Mouse (Mus musculus): ENCODE measurements around the gene S1pr2. TPM values are rescaled to one million over a fixed set of nuclear protein-coding genes. Genes with fewer than 3 reads are reported as not detected.
"Not testable (repeated sequence)": the region's sequence is repeated elsewhere in the genome, so short reads cannot be mapped to it uniquely, and the experiment has no call there.

Gene S1pr2
- polyA plus RNA-seq, 1 experiment: 6.0 TPM

DNA sequence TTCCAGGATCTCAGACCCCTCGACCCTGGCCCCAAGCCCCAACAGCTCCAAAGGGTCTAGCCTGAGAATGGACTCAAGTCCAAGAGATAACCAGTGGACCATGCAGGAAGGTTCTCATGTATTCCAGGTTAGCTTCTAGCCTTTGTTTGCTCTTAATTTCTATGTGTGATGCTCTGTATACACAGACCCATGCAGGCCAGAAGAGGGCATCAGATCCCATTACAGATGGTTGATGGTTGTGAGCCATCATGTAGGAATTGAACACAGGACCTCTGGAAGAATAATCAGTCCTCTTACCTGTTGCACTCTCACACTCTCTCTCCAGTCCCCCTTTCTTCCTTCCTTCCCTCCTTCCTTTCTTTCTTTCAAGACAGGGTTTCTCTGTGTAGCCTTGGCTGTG, 35.8 kb upstream of the S1pr2 start:
- TF ChIP-seq POLR2A (IDR thresholded peaks at IDR 0.05; ENCODE audit: borderline replicate concordance, extremely low read depth, insufficient read depth, insufficient read length, poor library complexity, severe bottlenecking) (no peak), CTCF (IDR thresholded peaks at IDR 0.05; ENCODE audit: borderline replicate concordance, extremely low read depth, insufficient read depth, insufficient read length) (no peak)
- no peak for DNase-seq (ENCODE audit: low read depth)

GRCm38 (mm10) chr9:21011846-21012312, 35.3 kb upstream of the S1pr2 start:
- TF ChIP-seq POLR2A (IDR thresholded peaks at IDR 0.05; ENCODE audit: borderline replicate concordance, extremely low read depth, insufficient read depth, insufficient read length, poor library complexity, severe bottlenecking) (no peak), CTCF (IDR thresholded peaks at IDR 0.05; ENCODE audit: borderline replicate concordance, extremely low read depth, insufficient read depth, insufficient read length) (no peak)
- DNase-seq (ENCODE audit: low read depth): no peak

DNA sequence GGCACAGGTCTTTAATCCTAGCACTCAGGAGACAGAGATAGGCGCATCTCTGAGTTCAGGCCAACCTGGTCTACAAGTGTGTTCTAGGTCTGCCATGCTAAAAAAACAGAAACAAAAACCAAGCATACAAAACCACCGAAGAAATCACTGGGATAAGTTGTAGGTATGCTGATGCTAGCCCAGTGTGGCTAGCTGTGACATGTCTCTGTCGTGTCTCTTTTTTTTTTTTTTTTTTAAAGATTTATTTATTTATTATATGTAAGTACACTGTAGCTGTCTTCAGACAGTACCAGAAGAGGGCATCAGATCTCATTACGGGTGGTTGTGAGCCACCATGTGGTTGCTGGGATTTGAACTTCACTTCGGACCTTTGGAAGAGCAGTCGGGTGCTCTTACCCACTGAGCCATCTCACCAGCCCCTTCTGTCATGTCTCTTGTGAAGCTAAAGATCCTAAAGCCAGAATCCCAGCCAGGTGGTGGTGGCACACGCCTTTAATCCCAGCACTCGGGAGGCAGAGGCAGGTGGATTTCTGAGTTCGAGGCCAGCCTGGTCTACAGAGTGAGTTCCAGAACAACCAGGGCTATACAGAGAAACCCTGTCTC, 34.5 kb upstream of the S1pr2 start:
- not testable (repeated sequence) for DNase-seq (ENCODE audit: low read depth)

GRCm38 (mm10) chr9:21010362-21010761, 33.8 kb upstream of the S1pr2 start:
- no peak for DNase-seq (ENCODE audit: low read depth)
- TF ChIP-seq CTCF (IDR thresholded peaks at IDR 0.05; ENCODE audit: borderline replicate concordance, extremely low read depth, insufficient read depth, insufficient read length) (no peak), POLR2A (IDR thresholded peaks at IDR 0.05; ENCODE audit: borderline replicate concordance, extremely low read depth, insufficient read depth, insufficient read length, poor library complexity, severe bottlenecking) (no peak)

DNA sequence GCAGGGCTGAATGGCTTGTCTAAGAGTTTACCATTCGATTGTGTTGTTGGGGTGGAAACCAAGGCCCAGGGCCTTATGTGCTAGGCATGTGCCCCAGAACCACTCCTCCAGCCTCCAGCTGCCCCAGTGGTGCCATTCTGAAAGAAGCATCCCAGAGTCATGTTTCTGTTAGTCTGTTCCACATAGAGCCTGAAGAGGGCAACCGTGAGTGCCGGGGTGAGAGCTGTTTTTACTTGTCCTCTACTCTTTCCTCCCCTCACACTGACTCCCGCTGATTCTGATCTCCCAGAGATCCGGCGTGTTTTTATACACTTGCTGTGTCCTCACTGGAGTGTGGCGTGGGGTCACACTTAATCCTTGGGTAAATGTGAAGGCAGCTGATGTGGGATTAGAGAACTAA, 31.4 kb upstream of the S1pr2 start:
- no peak for DNase-seq (ENCODE audit: low read depth)
- TF ChIP-seq POLR2A (IDR thresholded peaks at IDR 0.05; ENCODE audit: borderline replicate concordance, extremely low read depth, insufficient read depth, insufficient read length, poor library complexity, severe bottlenecking): no peak
- TF ChIP-seq CTCF (IDR thresholded peaks at IDR 0.05; ENCODE audit: borderline replicate concordance, extremely low read depth, insufficient read depth, insufficient read length): no peak

DNA sequence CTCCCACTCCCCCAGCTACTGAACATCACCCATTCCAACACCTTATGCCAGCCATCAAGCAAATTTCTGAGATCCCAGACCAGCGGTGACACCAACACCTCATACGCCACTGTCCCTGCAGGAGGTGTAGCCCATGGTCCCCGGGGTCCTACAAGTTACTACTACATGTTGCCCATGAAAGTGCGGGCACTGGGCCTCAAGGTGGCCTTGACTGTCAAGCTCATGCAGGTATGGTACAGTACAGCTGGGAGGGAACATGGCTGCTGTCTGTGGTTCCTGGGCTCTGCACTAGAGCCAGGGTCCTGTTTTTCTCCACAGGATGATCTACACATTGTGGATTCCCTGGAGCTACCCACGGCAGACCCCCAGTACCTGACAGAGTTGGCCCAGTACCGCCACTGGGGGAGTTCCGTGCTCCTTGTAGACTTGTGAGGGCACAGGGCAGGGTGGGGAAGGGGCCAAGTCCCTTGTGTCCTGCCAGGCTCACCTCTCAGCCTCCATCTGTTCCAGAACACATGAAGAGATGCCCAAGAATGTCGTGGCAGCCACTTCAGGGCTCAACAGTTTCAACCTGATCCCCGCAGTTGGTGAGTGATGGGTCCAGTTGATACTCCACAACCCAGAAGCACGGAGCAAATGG, 30.9 kb upstream of the S1pr2 start:
- no peak for TF ChIP-seq CTCF (IDR thresholded peaks at IDR 0.05; ENCODE audit: borderline replicate concordance, extremely low read depth, insufficient read depth, insufficient read length)
- TF ChIP-seq POLR2A (IDR thresholded peaks at IDR 0.05; ENCODE audit: borderline replicate concordance, extremely low read depth, insufficient read depth, insufficient read length, poor library complexity, severe bottlenecking): no peak
- DNase-seq (ENCODE audit: low read depth): no peak

DNA sequence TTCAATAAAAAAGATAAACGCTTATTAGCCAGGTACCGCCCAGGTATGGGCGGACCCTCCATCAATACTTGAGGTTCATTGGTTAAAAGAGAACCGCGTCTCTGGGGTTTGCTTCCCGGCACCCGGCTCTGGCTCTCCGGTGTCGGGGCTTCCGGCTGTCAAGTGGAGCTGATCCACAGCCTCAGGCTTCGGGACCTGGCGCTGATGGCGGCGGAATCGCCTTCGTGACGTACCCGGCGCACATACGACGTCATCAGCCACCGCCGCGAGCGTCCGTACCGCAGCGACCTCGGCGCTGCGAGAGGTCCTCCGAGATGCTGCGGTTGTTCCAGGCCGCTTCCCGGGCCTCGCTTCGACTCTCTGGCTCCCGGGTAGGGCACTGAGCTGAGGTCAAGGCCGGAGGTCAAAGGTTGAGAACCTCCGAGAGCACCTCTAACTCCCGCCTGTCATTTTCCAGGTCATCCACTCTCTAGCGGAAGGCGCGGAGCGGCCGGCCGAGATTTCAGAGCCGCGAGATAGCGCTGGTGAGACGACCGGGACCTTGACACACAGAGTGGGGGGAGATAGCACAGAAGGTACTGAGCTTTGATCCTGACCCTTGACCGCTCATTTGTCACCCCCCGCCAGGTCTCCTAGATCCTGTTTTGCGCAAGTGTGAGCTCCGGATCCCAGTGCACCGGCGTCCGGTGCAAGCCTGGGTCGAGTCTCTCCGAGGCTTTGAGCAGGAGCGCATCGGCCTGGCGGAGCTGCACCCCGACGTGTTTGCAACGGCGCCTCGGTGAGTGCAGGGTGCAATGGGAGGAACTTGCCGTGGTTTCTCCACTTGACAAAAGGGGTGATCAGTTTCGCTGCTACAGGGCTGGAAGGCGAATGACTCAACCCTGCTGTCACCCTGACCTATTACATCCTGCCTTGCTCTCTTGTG, 26.3 kb upstream of the S1pr2 start, which contains the start of gene Mrpl4:
Gene Mrpl4, plus strand, starts transcription at position 112 of the 925 bp plus-strand sequence.
- DNase-seq (ENCODE audit: low read depth): peak; percentile 95
- peak; percentile 88; the same call in 1 of the 2 replicates for TF ChIP-seq POLR2A (IDR thresholded peaks at IDR 0.05; ENCODE audit: borderline replicate concordance, extremely low read depth, insufficient read depth, insufficient read length, poor library complexity, severe bottlenecking)
- no peak for TF ChIP-seq CTCF (IDR thresholded peaks at IDR 0.05; ENCODE audit: borderline replicate concordance, extremely low read depth, insufficient read depth, insufficient read length)

- TF ChIP-seq POLR2A (IDR thresholded peaks at IDR 0.05; ENCODE audit: borderline replicate concordance, extremely low read depth, insufficient read depth, insufficient read length, poor library complexity, severe bottlenecking) (no peak), CTCF (IDR thresholded peaks at IDR 0.05; ENCODE audit: borderline replicate concordance, extremely low read depth, insufficient read depth, insufficient read length) (no peak)
- DNase-seq (ENCODE audit: low read depth): no peak
These were observed 25.7 kb upstream of the S1pr2 start for GRCm38 (mm10) chr9:21002270-21002626.

DNA sequence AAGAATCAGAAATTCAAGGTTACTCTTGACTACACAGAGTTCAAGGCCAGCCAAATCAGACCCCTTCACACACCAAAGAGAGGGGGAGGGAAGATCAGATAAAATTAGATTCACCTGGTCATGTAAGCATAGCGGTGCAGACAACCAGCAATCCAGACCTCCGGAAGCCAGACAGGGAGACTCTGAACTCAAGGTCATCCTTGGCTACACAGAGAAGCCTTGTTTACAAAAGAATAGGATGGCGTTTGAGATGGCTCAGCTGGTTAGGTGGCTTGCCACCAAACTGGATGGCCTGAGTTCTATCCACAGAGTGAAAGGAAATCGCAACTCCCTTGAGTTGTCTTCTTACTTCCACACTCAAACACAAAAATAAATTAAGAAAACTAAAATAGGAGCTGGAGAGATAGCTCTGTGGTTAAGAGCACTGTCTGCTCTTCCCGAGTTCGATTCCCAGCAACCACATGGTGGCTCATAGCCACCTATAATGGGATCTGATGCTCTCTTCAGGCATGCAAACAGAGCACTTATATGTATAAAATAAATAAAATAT, 25.1 kb upstream of the S1pr2 start:
- TF ChIP-seq POLR2A (IDR thresholded peaks at IDR 0.05; ENCODE audit: borderline replicate concordance, extremely low read depth, insufficient read depth, insufficient read length, poor library complexity, severe bottlenecking): no peak
- TF ChIP-seq CTCF (IDR thresholded peaks at IDR 0.05; ENCODE audit: borderline replicate concordance, extremely low read depth, insufficient read depth, insufficient read length): no peak
- no peak for DNase-seq (ENCODE audit: low read depth)

GRCm38 (mm10) chr9:21000811-21001210, 24.2 kb upstream of the S1pr2 start:
- TF ChIP-seq POLR2A (IDR thresholded peaks at IDR 0.05; ENCODE audit: borderline replicate concordance, extremely low read depth, insufficient read depth, insufficient read length, poor library complexity, severe bottlenecking) (no peak), CTCF (IDR thresholded peaks at IDR 0.05; ENCODE audit: borderline replicate concordance, extremely low read depth, insufficient read depth, insufficient read length) (peak; percentile 30; the same call in 1 of the 2 replicates)
- no peak for DNase-seq (ENCODE audit: low read depth)

- TF ChIP-seq CTCF (IDR thresholded peaks at IDR 0.05; ENCODE audit: borderline replicate concordance, extremely low read depth, insufficient read depth, insufficient read length): peak; percentile 34; the same call in 1 of the 2 replicates
- peak; percentile 26 for DNase-seq (ENCODE audit: low read depth)
These were observed 21.8 kb upstream of the S1pr2 start for GRCm38 (mm10) chr9:20998337-20998736.
